Mouse (Mus musculus) liver, embryonic 12.5 days (tissue): Measurements from ENCODE around the gene Tmf1. TPM values are rescaled to one million over a fixed set of nuclear protein-coding genes. Genes with fewer than 3 reads are reported as not detected.

Experiments used
- ATAC-seq: fragments of 200-750 bp; cut with Nextera tagmentation; 2 replicates; pipeline ENCODE4 v1.8.0; 2017; ENCODE audit warnings: moderate number of reproducible peaks, mild to moderate bottlenecking, moderate library complexity
- H3K27ac ChIP-seq: fragments of 300-500 bp; sonication (generic); 2 replicates; pipeline ENCODE4 v1.5.1; 2016; ENCODE audit warnings: mild to moderate bottlenecking
- H3K27me3 ChIP-seq: fragments of 300-500 bp; sonication (generic); replicated peaks from 2 replicates; pipeline ENCODE4 v1.6.1; 2016; ENCODE audit warnings: mild to moderate bottlenecking, moderate library complexity
- H3K36me3 ChIP-seq: fragments of 300-500 bp; sonication (generic); 2 replicates; pipeline ENCODE4 v1.6.1; 2016; ENCODE audit warnings: mild to moderate bottlenecking, moderate library complexity
- H3K4me1 ChIP-seq: fragments of 300-500 bp; sonication (generic); 2 replicates; pipeline ENCODE4 v1.6.1; 2016
- H3K4me2 ChIP-seq: fragments of 300-500 bp; sonication (generic); 2 replicates; pipeline ENCODE4 v1.6.1; 2016; ENCODE audit warnings: mild to moderate bottlenecking, moderate library complexity
- H3K4me3 ChIP-seq: fragments of 300-500 bp; sonication (generic); 2 replicates; pipeline ENCODE4 v1.5.1; 2016; ENCODE audit warnings: mild to moderate bottlenecking, moderate library complexity
- H3K9ac ChIP-seq: fragments of 300-500 bp; sonication (generic); 2 replicates; pipeline ENCODE4 v1.6.1; 2016; ENCODE audit warnings: mild to moderate bottlenecking, moderate library complexity
- H3K9me3 ChIP-seq: fragments of 300-500 bp; sonication (generic); replicated peaks from 2 replicates; pipeline ENCODE4 v1.6.1; 2016; ENCODE audit warnings: mild to moderate bottlenecking, moderate library complexity
- WGBS: fragments of 180-500 bp; shearing (Covaris S2); methylation state at CpG from one replicate; pipeline ENCODE4 v1.1.7; 2016; ENCODE audit not compliant: insufficient replicate concordance; 5-methylcytosine and 5-hydroxymethylcytosine counted together
- polyA plus RNA-seq: library from polyadenylated mRNA; unstranded; fragments of >200 nt; fragmentation: Nextera tagmentation; extraction: Ambion mirVana; gene quantifications from 2 replicates; pipeline ENCODE4 v1.2.1, GENCODE M21; 2016

Gene Tmf1
- polyA plus RNA-seq, 1 experiment from 2014 or later: 19.6 TPM

DNA sequence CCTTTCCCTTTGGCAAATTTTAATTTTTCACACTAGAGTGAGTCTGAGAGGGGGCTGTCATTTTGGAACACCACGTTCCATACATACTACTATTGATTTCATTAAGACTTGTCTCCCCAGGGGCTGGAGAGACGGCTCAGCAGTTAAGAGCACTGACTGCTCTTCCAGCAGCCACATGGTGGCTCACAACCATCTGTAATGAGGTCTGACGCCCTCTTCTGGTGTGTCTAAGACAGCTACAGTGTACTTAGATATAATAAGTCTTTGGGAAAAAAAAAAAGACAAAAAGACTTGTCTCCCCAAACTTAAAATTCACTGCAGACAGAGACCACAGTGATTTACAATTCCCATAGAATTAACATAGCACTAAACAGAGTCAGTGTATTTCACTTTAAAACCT, 21.5 kb upstream of the Tmf1 start:
- Histone ChIP-seq H3K36me3 (peaks cover 56% of the 10 kb centered on the region), H3K4me3 (no peak overlapping the region), H3K9me3 (no peaks in the 10 kb centered on the region), H3K27me3 (no peaks in the 10 kb centered on the region), H3K4me1 (peaks cover 23% of the 10 kb centered on the region), H3K4me2 (no peak overlapping the region), H3K27ac (no peak overlapping the region), H3K9ac (no peak overlapping the region)
- ATAC-seq: no peak
- 65% methylated on average over 3 of the region's 3 CpGs for WGBS

DNA sequence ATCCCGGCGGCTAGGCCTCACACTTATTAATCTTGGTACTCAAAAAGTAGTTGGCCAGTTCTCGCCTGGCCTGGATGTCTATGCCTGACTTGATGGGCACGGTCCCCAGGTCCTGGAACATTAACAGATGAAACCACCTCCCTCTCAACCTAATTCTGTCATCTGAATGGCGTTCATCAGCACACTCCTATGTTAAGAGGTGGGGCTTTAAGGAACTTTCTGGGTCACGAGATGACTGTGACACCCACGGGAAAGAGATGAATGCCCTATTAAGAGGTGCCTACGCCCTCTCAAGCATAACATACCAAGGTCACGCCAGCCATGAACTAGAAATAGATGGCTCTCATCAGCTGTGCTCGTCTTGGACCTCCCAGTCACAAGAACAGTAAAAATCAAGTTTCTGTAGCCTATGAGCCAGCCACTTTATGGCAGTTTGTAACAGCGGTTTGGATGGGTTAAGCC, 476 bp upstream of the Tmf1 start:
- Histone ChIP-seq H3K4me1 (peaks cover 48% of the 10 kb centered on the region), H3K4me2 (peak overlapping the region; percentile 79), H3K27ac (peak overlapping the region; percentile 93), H3K9ac (peak overlapping the region; percentile 97), H3K4me3 (peak overlapping the region; percentile 88), H3K36me3 (peaks cover 31% of the 10 kb centered on the region), H3K9me3 (no peaks in the 10 kb centered on the region), H3K27me3 (no peaks in the 10 kb centered on the region)
- 13% methylated on average over 11 of the region's 11 CpGs for WGBS
- peak; percentile 73 for ATAC-seq

DNA sequence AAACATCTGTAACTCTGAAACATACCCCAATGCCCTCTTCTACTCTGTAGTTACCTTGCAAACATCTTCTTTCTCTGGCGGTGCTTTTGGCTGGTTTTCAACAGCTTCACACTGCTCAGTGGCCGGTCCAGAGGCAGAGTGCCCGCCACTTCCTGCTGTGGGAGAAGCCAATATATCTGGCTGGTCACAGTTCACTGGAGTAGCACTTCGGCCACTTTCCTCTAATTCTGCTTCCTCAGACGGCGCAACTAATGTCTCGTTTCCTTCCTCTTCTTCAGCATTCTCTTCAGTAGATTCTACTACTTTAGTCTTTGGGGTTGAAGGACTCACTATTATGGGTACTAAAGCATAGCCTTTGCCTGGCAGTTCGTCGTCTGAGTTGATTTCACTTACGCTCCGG, 3.2 kb downstream of the Tmf1 start:
- Histone ChIP-seq H3K27me3 (no peaks in the 10 kb centered on the region), H3K9me3 (no peaks in the 10 kb centered on the region), H3K4me3 (no peak overlapping the region), H3K36me3 (peaks cover 51% of the 10 kb centered on the region), H3K9ac (no peak overlapping the region), H3K4me1 (peaks cover 37% of the 10 kb centered on the region), H3K27ac (no peak overlapping the region), H3K4me2 (peak overlapping the region; percentile 28; the same call in 1 of the 2 replicates)
- no peak for ATAC-seq
- 48% methylated on average over 11 of the region's 11 CpGs for WGBS

DNA sequence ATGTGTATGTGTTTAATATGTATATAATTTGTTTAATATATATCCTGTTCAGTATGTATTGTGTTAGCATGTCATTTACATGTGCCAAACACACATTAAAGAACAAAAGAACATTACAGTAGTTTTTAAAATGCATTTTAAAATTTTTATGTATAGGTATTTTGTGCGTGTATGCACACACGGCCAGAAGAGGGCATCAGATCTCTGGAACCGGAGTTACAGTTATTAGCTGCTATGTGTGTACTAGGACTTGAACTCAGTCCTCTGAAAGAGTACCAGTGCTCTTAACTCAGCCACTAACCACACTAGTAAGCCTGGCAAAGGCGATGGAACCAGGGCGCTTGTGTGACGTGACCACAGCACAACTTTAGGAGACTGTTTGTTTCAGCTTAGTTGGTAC, 28.8 kb downstream of the Tmf1 start:
- no peaks in the 10 kb centered on the region for H3K27me3 ChIP-seq
- ATAC-seq: no peak
- WGBS: 74% methylated on average over 6 of the region's 6 CpGs
- H3K27ac ChIP-seq: no peak overlapping the region
- H3K4me3 ChIP-seq: no peak overlapping the region
- no peak overlapping the region for H3K4me2 ChIP-seq
- peaks cover 9% of the 10 kb centered on the region for H3K36me3 ChIP-seq
- no peaks in the 10 kb centered on the region for H3K9me3 ChIP-seq
- H3K9ac ChIP-seq: no peak overlapping the region
- H3K4me1 ChIP-seq: peaks cover 24% of the 10 kb centered on the region

DNA sequence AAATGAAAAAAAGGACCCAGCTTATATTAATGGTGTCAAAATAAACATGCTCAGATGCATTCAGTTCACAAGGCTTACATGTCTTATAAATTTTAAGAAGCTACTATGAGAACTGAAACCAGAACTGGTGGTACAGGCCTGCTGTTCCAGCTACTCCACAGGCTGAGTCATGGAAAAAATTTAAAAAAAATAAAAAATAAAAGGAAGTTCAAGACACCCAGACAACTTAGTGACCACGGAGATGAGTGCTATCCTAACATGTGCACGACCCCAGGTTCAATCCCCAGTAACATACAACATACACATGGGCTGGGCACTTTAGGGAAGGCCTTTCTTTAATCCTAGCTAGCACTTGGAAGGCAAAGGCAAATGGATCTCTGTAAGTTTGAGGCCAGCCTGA, 29.2 kb downstream of the Tmf1 start:
- Histone ChIP-seq H3K4me3 (no peak overlapping the region), H3K36me3 (peaks cover 9% of the 10 kb centered on the region), H3K27ac (no peak overlapping the region), H3K9me3 (no peaks in the 10 kb centered on the region), H3K4me1 (peaks cover 24% of the 10 kb centered on the region), H3K9ac (no peak overlapping the region), H3K4me2 (no peak overlapping the region), H3K27me3 (no peaks in the 10 kb centered on the region)
- WGBS: 71% methylated on average over 2 of the region's 2 CpGs
- no peak for ATAC-seq

DNA sequence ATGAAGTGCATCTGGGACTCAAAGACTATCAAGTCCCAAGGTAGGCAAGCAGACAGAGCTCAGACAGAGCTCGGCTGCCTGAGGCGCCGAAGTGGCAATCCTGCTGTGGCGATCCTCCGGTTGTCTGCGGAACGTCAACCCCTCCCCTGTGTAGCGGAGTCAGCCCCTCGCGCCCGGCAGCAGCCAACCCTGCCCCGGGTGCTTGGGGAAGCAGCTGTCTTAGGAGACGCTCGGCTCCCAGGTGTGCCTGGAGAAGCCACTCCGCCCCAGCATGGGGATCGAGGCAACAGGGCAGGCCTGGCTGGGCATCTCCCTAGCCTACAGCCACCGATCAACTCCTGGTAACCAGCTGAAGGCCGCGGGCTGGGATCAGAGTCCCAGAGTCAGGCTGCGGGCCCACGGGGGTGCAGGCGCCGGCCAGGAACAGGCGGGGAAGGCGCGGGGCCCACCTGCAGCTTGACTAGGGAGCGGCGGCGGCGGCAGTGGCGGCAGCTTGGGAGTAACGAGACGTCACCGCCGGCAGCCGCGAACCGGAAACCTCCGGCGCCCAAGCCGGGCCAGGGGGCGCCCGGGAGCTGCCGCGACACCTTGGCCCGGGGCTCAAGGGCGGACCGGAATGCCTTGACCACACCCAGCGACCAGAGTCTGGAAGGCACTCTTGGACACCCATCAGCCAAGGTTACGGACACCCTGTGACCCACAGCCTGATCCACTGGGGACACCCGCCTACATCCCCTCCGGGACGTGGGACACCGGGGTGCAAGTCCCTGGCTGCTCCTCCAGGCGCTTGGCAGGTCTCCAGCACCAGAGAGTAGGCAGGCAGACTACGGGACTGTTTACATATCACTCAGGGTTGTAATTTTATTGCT, 30.3 kb downstream of the Tmf1 start, which contains the start of gene Eogt:
Gene Eogt (minus strand): TSS at position 800 of the 869 bp plus-strand sequence.
- H3K27me3 ChIP-seq: no peaks in the 10 kb centered on the region
- H3K9me3 ChIP-seq: no peaks in the 10 kb centered on the region
- H3K4me3 ChIP-seq: peak within 1 kb of the TSS; percentile 73
- H3K4me2 ChIP-seq: peak within 1 kb of the TSS; percentile 98
- peaks cover 7% of the 10 kb centered on the region for H3K36me3 ChIP-seq
- peak; percentile 86 for ATAC-seq
- H3K4me1 ChIP-seq: peaks cover 24% of the 10 kb centered on the region
- peak within 1 kb of the TSS; percentile 65; the same call in 1 of the 2 replicates for H3K27ac ChIP-seq
- 1% methylated on average over 56 of the region's 56 CpGs for WGBS
- H3K9ac ChIP-seq: peak within 1 kb of the TSS; percentile 86

DNA sequence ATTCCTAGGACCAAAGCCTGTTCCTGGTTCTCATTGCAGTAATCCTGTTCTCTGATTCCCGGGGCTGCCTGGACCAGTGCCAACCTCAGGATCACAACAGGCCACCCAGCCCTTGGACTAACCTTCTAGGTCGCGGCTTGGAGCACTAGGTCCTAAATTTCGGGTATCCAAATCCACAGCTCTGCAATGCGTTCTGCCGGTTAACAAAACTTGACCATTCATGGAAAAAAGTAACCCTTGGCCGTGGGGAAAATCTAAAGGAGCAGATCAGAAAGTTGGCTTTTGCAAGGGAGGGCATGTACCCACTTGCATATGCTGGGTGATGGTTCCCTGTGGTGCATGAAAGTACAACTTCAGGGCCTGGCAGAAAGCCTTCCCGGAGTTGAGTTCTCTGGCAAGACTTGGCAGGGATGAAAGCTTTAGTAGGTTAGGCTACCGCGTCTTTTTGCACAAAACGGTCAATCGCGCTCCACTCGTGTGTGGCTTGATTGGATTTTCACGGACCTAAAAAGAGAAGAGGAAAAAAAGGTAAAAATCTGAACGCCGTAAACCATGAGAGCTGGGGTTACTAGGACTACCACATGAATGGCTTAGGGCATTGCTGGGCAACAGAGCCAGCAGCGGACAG, 31.1 kb downstream of the Tmf1 start:
- no peak overlapping the region for H3K27ac ChIP-seq
- ATAC-seq: no peak
- peaks cover 5% of the 10 kb centered on the region; the same call in 1 of the 2 replicates for H3K36me3 ChIP-seq
- H3K9me3 ChIP-seq: no peaks in the 10 kb centered on the region
- WGBS: 39% methylated on average over 18 of the region's 18 CpGs
- peak overlapping the region; percentile 86 for H3K9ac ChIP-seq
- peaks cover 24% of the 10 kb centered on the region for H3K4me1 ChIP-seq
- H3K4me3 ChIP-seq: peak overlapping the region; percentile 73
- no peaks in the 10 kb centered on the region for H3K27me3 ChIP-seq
- peak overlapping the region; percentile 98 for H3K4me2 ChIP-seq

DNA sequence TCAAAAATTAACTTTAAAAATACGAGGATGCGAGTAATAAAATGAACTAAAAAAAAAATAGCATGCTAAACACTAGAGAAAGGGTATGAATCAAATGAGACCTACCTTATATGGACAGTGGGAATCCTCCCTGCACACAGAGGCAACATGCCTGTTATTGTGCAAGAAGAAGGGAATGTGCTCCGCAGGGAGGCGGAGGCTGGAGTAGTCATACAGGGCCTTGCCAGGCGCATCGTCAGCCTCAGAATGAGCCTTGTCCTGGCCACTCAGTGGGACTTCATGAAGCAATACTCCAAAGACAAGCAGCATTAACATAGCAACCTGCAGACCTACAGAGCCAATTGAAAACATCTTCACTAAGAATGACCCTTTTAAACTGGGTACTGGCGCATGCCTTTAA, 33.8 kb downstream of the Tmf1 start:
- H3K27ac ChIP-seq: no peak overlapping the region
- 92% methylated on average over 7 of the region's 7 CpGs for WGBS
- H3K27me3 ChIP-seq: no peaks in the 10 kb centered on the region
- H3K9ac ChIP-seq: no peak overlapping the region
- H3K9me3 ChIP-seq: no peaks in the 10 kb centered on the region
- no peak overlapping the region for H3K4me2 ChIP-seq
- no peak for ATAC-seq
- H3K4me3 ChIP-seq: no peak overlapping the region
- H3K4me1 ChIP-seq: peaks cover 24% of the 10 kb centered on the region
- peaks cover 6% of the 10 kb centered on the region; the same call in 1 of the 2 replicates for H3K36me3 ChIP-seq

DNA sequence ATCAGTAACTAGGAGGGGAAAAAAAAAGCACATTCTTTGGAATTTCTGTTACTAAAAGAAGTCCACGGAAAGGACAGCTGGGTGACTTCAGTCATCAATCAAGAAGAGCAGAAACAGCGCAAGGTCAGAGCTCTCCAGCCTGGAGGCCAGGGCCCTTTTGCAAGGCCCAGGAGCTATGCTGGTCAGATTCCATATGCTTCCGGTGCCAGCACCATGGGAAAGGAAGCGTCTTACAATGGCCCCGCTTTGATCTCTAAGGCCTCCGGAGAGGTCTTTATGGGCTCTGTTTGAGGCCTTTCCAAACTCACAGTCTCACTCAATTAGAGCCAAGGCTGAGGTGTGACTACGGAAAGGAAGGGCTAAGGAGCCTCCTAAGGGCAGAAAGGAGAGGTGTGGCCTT, 34.6 kb downstream of the Tmf1 start:
- Histone ChIP-seq H3K36me3 (peaks cover 13% of the 10 kb centered on the region), H3K27me3 (no peaks in the 10 kb centered on the region), H3K27ac (no peak overlapping the region), H3K4me2 (no peak overlapping the region), H3K4me3 (no peak overlapping the region), H3K9me3 (no peaks in the 10 kb centered on the region), H3K9ac (no peak overlapping the region), H3K4me1 (peaks cover 20% of the 10 kb centered on the region)
- WGBS: 58% methylated on average over 7 of the region's 7 CpGs
- ATAC-seq: no peak

DNA sequence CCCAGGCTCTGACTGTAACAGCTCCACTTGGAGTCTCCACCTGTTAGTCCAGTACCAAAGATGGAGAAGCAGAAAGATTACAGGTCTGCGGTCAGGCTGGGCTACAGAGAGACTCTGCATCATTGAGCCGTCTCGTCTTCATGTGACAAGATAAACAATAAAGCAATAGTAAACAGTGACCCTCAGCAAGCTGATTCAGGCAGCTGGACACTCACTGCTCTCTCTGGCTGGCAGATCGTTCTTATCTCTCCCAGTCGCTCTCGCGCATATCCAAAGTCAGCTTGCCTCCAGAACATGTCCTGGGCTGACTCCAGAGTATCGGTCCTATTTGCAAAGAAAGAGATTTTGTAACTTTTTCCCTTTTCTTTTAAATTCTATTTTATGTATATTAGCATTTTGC, 36.3 kb downstream of the Tmf1 start:
- WGBS: 57% methylated on average over 8 of the region's 8 CpGs
- Histone ChIP-seq H3K4me3 (no peak overlapping the region), H3K4me2 (no peak overlapping the region), H3K27me3 (no peaks in the 10 kb centered on the region), H3K9me3 (no peaks in the 10 kb centered on the region), H3K36me3 (peaks cover 14% of the 10 kb centered on the region), H3K27ac (no peak overlapping the region), H3K4me1 (peaks cover 2% of the 10 kb centered on the region; the same call in 1 of the 2 replicates), H3K9ac (no peak overlapping the region)
- no peak for ATAC-seq

DNA sequence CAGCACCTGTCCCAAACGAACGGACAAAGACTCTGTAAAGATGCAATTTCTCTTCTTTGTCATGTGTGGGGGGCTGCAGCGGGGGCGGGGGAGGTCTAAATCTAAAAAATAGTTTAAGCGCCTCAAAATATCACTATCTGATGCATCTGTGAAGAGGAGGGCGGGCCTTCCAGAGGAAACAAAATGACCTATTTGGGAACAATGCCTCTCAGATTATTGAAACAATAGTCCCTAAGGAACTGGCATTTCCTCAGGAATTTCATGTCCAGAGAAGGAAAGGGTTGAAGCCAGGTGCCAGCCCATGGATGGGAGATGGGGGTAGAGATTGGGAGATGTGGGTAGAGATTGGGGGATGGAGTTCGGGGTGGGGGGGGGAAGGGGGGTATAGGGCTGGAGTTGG, 37.1 kb downstream of the Tmf1 start:
- 75% methylated on average over 7 of the region's 7 CpGs for WGBS
- no peak for ATAC-seq
- H3K27ac ChIP-seq: no peak overlapping the region

DNA sequence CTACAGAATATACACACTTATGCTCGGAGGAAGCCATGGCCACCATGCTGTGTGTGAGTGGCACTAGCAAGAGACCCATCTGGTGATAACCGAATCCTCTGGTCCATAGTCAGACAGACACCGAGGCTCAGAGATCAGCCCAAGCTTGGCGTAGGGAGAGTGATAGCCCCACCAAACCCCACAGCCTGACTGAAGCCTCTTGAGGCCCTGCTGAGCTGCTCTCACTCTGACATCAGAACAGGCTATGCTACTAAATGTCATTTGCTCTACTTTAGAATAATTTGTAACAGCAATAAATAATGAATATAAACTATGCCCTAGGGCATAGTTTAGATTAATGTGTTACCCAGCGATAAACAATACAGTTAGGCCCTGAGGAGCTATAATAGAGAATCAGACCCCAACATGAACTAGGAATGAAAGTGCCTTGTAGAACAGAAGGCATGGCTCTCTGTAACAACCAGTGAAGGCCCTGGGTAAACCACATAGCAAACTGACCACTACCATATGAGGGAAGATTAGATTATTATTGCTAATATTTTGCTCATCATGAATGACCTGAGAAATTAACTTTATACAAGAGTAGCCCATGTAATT, 46.1 kb downstream of the Tmf1 start:
- WGBS: 79% methylated on average over 5 of the region's 5 CpGs
- H3K36me3 ChIP-seq: no peaks in the 10 kb centered on the region
- H3K9me3 ChIP-seq: no peaks in the 10 kb centered on the region
- H3K4me2 ChIP-seq: no peak overlapping the region
- H3K27me3 ChIP-seq: no peaks in the 10 kb centered on the region
- ATAC-seq: no peak
- no peak overlapping the region for H3K4me3 ChIP-seq
- no peaks in the 10 kb centered on the region for H3K4me1 ChIP-seq
- H3K27ac ChIP-seq: no peak overlapping the region
- no peak overlapping the region for H3K9ac ChIP-seq

More for the DNA sequence above, 37.1 kb downstream of the Tmf1 start:
- Histone ChIP-seq H3K4me1 (no peaks in the 10 kb centered on the region), H3K27me3 (no peaks in the 10 kb centered on the region), H3K36me3 (peaks cover 14% of the 10 kb centered on the region), H3K4me2 (no peak overlapping the region), H3K4me3 (no peak overlapping the region), H3K9me3 (no peaks in the 10 kb centered on the region), H3K9ac (no peak overlapping the region)
